Mouse (Mus musculus): ENCODE results near the gene Isg15. TPM values are rescaled to one million over a fixed set of nuclear protein-coding genes. Genes with fewer than 3 reads are reported as not detected.

Isg15 gene
- polyA plus RNA-seq, 1 experiment from 2014 or later, result 0.47 TPM

DNA sequence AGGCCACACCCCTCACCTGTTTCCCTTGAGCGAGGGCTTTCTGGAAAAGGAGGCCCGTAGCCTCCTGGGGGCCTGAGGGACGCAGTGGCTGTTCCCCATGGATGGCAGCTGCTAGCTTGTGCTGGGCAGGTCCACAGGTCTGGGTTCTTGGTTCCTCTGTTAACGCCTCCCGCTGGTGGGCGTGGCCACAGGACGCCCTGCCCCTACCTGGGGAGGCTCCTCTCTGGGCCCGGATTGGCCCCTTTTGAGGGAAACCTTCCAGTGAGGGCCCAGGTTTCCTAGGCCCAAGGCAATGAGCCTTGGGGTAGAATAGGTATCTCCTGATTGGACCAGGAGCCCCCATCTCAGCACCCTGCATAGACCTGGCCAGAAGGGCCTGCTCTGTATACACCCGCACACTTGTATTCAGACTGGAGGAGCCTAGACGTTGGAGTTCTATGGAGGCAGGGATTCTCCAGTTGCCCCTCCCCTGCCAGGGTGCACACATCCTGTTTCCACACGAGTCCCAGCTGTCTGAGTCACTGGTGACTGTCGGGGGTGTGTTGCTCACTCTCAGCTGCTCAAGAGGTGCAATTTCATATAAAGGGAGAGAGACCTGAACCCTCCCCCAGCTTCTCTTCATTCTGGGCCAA, 27.9 kb upstream of the Isg15 start:
- peak; percentile 40 for ATAC-seq (replicated peaks; ENCODE audit: low FRiP score)
- Histone ChIP-seq H3K9me3 (ENCODE audit: control insufficient read depth, low read length) (no peaks in the 10 kb centered on the region), H3K27me3 (replicated peaks; ENCODE audit: control insufficient read depth, insufficient read depth, low read length) (peaks cover under 1% of the 10 kb centered on the region; the same call in 1 of the 2 replicates), H3K4me1 (replicated peaks; ENCODE audit: control insufficient read depth, insufficient read depth, low read length) (peaks cover 12% of the 10 kb centered on the region), H3K9ac (ENCODE audit: low read depth, low read length) (no peak overlapping the region; the same call in 1 of the 2 replicates), H3K4me3 (ENCODE audit: low read depth, low read length) (peak overlapping the region; percentile 10; the same call in 1 of the 2 replicates), H3K4me2 (0 out of 2 replicates have a peak overlapping the region, but pooled peaks have one; percentile 29), H3K36me3 (ENCODE audit: control insufficient read depth, insufficient read depth, low read length) (peaks cover 22% of the 10 kb centered on the region), H3K27ac (ENCODE audit: low read depth, low read length) (no peak overlapping the region)
- DNase-seq (ENCODE audit: low spot score), result no peak
- WGBS, result 36% methylated on average over 12 of the region's 12 CpGs

GRCm38 (mm10) chr4:156227752-156228392, 27.3 kb upstream of the Isg15 start:
- peak overlapping the region; percentile 29 for H3K4me2 ChIP-seq

GRCm38 (mm10) chr4:156224276-156224675, 23.7 kb upstream of the Isg15 start:
- H3K9ac ChIP-seq (ENCODE audit: low read depth, low read length), result no peak overlapping the region
- no peaks in the 10 kb centered on the region for H3K9me3 ChIP-seq (ENCODE audit: control insufficient read depth, low read length)
- no peaks in the 10 kb centered on the region; the same call in 1 of the 2 replicates for H3K36me3 ChIP-seq (ENCODE audit: control insufficient read depth, insufficient read depth, low read length)
- peaks cover 9% of the 10 kb centered on the region for H3K4me1 ChIP-seq (replicated peaks; ENCODE audit: control insufficient read depth, insufficient read depth, low read length)
- WGBS, result 84% methylated on average over 2 of the region's 2 CpGs
- no peak overlapping the region for H3K4me2 ChIP-seq
- peaks cover 2% of the 10 kb centered on the region; the same call in 1 of the 2 replicates for H3K27me3 ChIP-seq (replicated peaks; ENCODE audit: control insufficient read depth, insufficient read depth, low read length)
- no peak for ATAC-seq (replicated peaks; ENCODE audit: low FRiP score)
- no peak overlapping the region for H3K4me3 ChIP-seq (ENCODE audit: low read depth, low read length)
- no peak overlapping the region for H3K27ac ChIP-seq (ENCODE audit: low read depth, low read length)
- no peak for DNase-seq (ENCODE audit: low spot score)

More at GRCm38 (mm10) chr4:156227752-156228392, 27.3 kb upstream of the Isg15 start:
- Histone ChIP-seq H3K9me3 (ENCODE audit: control insufficient read depth, low read length) (no peaks in the 10 kb centered on the region), H3K4me3 (ENCODE audit: low read depth, low read length) (peak overlapping the region; percentile 10; the same call in 1 of the 2 replicates), H3K36me3 (ENCODE audit: control insufficient read depth, insufficient read depth, low read length) (peaks cover 22% of the 10 kb centered on the region), H3K4me1 (replicated peaks; ENCODE audit: control insufficient read depth, insufficient read depth, low read length) (peaks cover 12% of the 10 kb centered on the region), H3K27ac (ENCODE audit: low read depth, low read length) (no peak overlapping the region), H3K9ac (ENCODE audit: low read depth, low read length) (peak overlapping the region; percentile 30; the same call in 1 of the 2 replicates), H3K27me3 (replicated peaks; ENCODE audit: control insufficient read depth, insufficient read depth, low read length) (peaks cover 2% of the 10 kb centered on the region; the same call in 1 of the 2 replicates)
- peak; percentile 8; the same call in 1 of the 2 replicates for ATAC-seq (replicated peaks; ENCODE audit: low FRiP score)
- WGBS, result 43% methylated on average over 18 of the region's 18 CpGs
- no peak for DNase-seq (ENCODE audit: low spot score)

- no peak overlapping the region for H3K4me2 ChIP-seq
- no peaks in the 10 kb centered on the region for H3K4me1 ChIP-seq (replicated peaks; ENCODE audit: control insufficient read depth, insufficient read depth, low read length)
- ATAC-seq (replicated peaks; ENCODE audit: low FRiP score), result no peak
- H3K9ac ChIP-seq (ENCODE audit: low read depth, low read length), result no peak overlapping the region
- H3K36me3 ChIP-seq (ENCODE audit: control insufficient read depth, insufficient read depth, low read length), result no peaks in the 10 kb centered on the region
- peaks cover 2% of the 10 kb centered on the region; the same call in 1 of the 2 replicates for H3K27me3 ChIP-seq (replicated peaks; ENCODE audit: control insufficient read depth, insufficient read depth, low read length)
- no peak for DNase-seq (ENCODE audit: low spot score)
- 85% methylated on average over 11 of the region's 11 CpGs for WGBS
- H3K27ac ChIP-seq (ENCODE audit: low read depth, low read length), result no peak overlapping the region
- no peak overlapping the region for H3K4me3 ChIP-seq (ENCODE audit: low read depth, low read length)
- no peaks in the 10 kb centered on the region for H3K9me3 ChIP-seq (ENCODE audit: control insufficient read depth, low read length)
These were observed 19.3 kb upstream of the Isg15 start for GRCm38 (mm10) chr4:156219936-156220335.

DNA sequence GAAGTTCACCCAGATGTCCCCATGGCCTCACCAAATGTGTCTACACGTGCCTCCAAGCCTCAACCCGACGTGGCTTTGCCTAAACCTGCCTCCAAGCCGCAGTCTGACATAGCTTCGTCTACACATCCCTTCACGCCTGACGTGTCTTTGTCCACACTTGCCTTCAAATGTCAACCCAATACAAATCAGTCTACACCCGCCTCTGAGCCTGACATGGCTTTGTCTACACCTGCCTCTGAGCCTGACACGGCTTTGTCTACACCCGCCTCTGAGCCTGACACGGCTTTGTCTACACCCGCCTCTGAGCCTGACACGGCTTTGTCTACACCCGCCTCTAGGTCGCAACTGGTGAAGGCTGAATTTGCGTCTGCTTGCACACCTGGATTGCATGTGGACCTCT, 17.2 kb upstream of the Isg15 start:
- H3K36me3 ChIP-seq (ENCODE audit: control insufficient read depth, insufficient read depth, low read length), result no peaks in the 10 kb centered on the region
- no peak for ATAC-seq (replicated peaks; ENCODE audit: low FRiP score)
- no peaks in the 10 kb centered on the region for H3K9me3 ChIP-seq (ENCODE audit: control insufficient read depth, low read length)
- DNase-seq (ENCODE audit: low spot score), result no peak
- no peak overlapping the region for H3K27ac ChIP-seq (ENCODE audit: low read depth, low read length)
- no peak overlapping the region for H3K9ac ChIP-seq (ENCODE audit: low read depth, low read length)
- no peaks in the 10 kb centered on the region; the same call in 1 of the 2 replicates for H3K27me3 ChIP-seq (replicated peaks; ENCODE audit: control insufficient read depth, insufficient read depth, low read length)
- no peaks in the 10 kb centered on the region for H3K4me1 ChIP-seq (replicated peaks; ENCODE audit: control insufficient read depth, insufficient read depth, low read length)
- 81% methylated on average over 16 of the region's 16 CpGs for WGBS
- H3K4me2 ChIP-seq, result no peak overlapping the region
- no peak overlapping the region for H3K4me3 ChIP-seq (ENCODE audit: low read depth, low read length)

DNA sequence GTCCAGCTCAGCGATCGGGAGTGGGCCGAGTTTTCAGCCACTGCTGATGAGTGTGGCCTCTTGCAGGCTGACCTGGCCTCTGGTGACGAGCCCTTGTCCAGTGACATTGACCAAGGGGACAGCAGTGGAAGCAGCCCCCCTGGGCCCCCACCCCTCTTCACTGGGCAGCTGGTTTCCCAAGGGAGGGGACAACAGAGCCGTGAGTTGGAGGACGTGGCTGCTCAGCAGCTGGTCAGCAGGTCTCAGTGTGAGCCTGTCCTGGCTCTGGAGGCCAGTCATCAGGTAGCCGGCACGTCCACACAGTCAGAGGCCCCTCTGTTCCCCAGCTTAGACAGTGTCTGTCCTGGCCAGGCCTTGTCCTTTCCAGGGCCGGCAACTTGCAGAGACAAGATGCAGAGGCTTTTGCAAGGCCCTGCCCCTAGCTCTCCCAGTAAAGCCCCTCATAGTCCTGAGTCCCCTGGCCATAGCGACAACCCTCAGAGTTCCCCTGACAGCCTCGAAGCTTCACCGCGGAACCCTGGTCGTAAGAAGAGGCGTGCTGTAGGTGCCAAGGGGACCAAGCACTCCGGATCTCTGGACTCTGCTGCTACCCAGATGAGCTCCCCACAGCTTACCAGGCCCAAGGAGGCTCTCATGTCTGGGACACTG, 16.5 kb upstream of the Isg15 start:
- H3K27ac ChIP-seq (ENCODE audit: low read depth, low read length), result no peak overlapping the region
- no peaks in the 10 kb centered on the region for H3K9me3 ChIP-seq (ENCODE audit: control insufficient read depth, low read length)
- no peaks in the 10 kb centered on the region for H3K4me1 ChIP-seq (replicated peaks; ENCODE audit: control insufficient read depth, insufficient read depth, low read length)
- no peak overlapping the region for H3K9ac ChIP-seq (ENCODE audit: low read depth, low read length)
- H3K27me3 ChIP-seq (replicated peaks; ENCODE audit: control insufficient read depth, insufficient read depth, low read length), result no peaks in the 10 kb centered on the region; the same call in 1 of the 2 replicates
- no peak overlapping the region for H3K4me3 ChIP-seq (ENCODE audit: low read depth, low read length)
- H3K4me2 ChIP-seq, result no peak overlapping the region
- ATAC-seq (replicated peaks; ENCODE audit: low FRiP score), result no peak
- no peak for DNase-seq (ENCODE audit: low spot score)
- no peaks in the 10 kb centered on the region for H3K36me3 ChIP-seq (ENCODE audit: control insufficient read depth, insufficient read depth, low read length)
- WGBS, result 80% methylated on average over 16 of the region's 16 CpGs

GRCm38 (mm10) chr4:156216196-156216595, 15.6 kb upstream of the Isg15 start:
- no peak overlapping the region for H3K27ac ChIP-seq (ENCODE audit: low read depth, low read length)

DNA sequence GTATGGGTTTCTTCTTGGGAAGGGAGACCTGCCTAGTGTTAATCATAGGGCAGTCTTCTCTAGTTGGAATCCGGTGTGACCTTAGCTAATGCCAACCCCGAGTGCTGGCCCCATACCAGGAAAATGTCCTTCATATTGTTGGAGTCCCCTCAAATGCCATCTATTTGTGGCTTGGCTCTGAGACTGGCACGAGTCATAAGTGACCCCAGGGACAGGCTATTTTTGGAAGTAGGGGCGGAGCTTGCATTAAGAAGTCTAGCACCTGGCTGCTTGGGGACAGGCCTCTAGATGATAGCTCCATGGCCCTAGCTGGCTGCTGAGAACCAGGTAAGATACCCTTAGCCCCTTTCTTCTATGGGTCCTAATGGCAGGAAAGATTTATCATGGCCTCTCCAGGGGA, 15.0 kb upstream of the Isg15 start, which contains the start of gene Perm1:
Perm1 (plus strand) TSS at position 220 of the 400 bp plus-strand sequence.
- Histone ChIP-seq H3K9me3 (ENCODE audit: control insufficient read depth, low read length) (no peaks in the 10 kb centered on the region), H3K4me3 (ENCODE audit: low read depth, low read length) (no peak within 1 kb of the TSS), H3K4me1 (replicated peaks; ENCODE audit: control insufficient read depth, insufficient read depth, low read length) (no peaks in the 10 kb centered on the region), H3K27me3 (replicated peaks; ENCODE audit: control insufficient read depth, insufficient read depth, low read length) (no peaks in the 10 kb centered on the region; the same call in 1 of the 2 replicates), H3K27ac (ENCODE audit: low read depth, low read length) (no peak within 1 kb of the TSS), H3K4me2 (no peak within 1 kb of the TSS), H3K9ac (ENCODE audit: low read depth, low read length) (no peak within 1 kb of the TSS), H3K36me3 (ENCODE audit: control insufficient read depth, insufficient read depth, low read length) (no peaks in the 10 kb centered on the region)
- WGBS, result 66% methylated on average over 4 of the region's 4 CpGs
- no peak for DNase-seq (ENCODE audit: low spot score)
- no peak for ATAC-seq (replicated peaks; ENCODE audit: low FRiP score)

More at GRCm38 (mm10) chr4:156216196-156216595, 15.6 kb upstream of the Isg15 start:
- Histone ChIP-seq H3K9ac (ENCODE audit: low read depth, low read length) (no peak overlapping the region), H3K36me3 (ENCODE audit: control insufficient read depth, insufficient read depth, low read length) (no peaks in the 10 kb centered on the region), H3K9me3 (ENCODE audit: control insufficient read depth, low read length) (no peaks in the 10 kb centered on the region), H3K4me2 (no peak overlapping the region), H3K4me1 (replicated peaks; ENCODE audit: control insufficient read depth, insufficient read depth, low read length) (no peaks in the 10 kb centered on the region), H3K4me3 (ENCODE audit: low read depth, low read length) (no peak overlapping the region), H3K27me3 (replicated peaks; ENCODE audit: control insufficient read depth, insufficient read depth, low read length) (no peaks in the 10 kb centered on the region; the same call in 1 of the 2 replicates)
- no peak for ATAC-seq (replicated peaks; ENCODE audit: low FRiP score)
- WGBS, result 77% methylated on average over 2 of the region's 2 CpGs
- DNase-seq (ENCODE audit: low spot score), result no peak
